Mouse (Mus musculus): ENCODE data around the gene Col5a1.

- TF ChIP-seq MYOG (IDR thresholded peaks at IDR 0.05; ENCODE audit: control insufficient read depth in 1 of 3, insufficient read depth in 1 of 3, insufficient read length in 2 of 3, low read depth in 2 of 3) = no peak
- TF ChIP-seq REST (IDR thresholded peaks at IDR 0.05; ENCODE audit: insufficient read depth, insufficient read length) = no peak
- no peak for TF ChIP-seq USF1 (IDR thresholded peaks at IDR 0.05; ENCODE audit: low read depth)
- TF ChIP-seq POLR2A (IDR thresholded peaks at IDR 0.05; ENCODE audit: insufficient read length, low read depth) = no peak
- TF ChIP-seq TCF12 (IDR thresholded peaks at IDR 0.05; ENCODE audit: insufficient read depth, poor library complexity, severe bottlenecking) = no peak
- no peak; the same call in 1 of the 2 replicates for TF ChIP-seq CEBPB (IDR thresholded peaks at IDR 0.05; ENCODE audit: insufficient read depth, poor library complexity, severe bottlenecking)
- no peak for TF ChIP-seq MYOD1 (IDR thresholded peaks at IDR 0.05; ENCODE audit: control insufficient read depth in 1 of 3, insufficient read length in 2 of 3, low read depth in 2 of 3)
- TF ChIP-seq MAX (IDR thresholded peaks at IDR 0.05; ENCODE audit: low read depth) = no peak
These were observed 1.4 kb downstream of the Col5a1 start for GRCm38 (mm10) chr2:27887461-27888264.

Measured in myocyte (in vitro differentiated cells).